Mouse (Mus musculus): ENCODE data around the gene Gm49339.

- TF ChIP-seq ZKSCAN1 (IDR thresholded peaks at IDR 0.05; ENCODE audit: low read depth, low read length) (no peak), CTCF (IDR thresholded peaks at IDR 0.05 in 2 of 3, conservative IDR thresholded peaks at IDR 0.05 in 1 of 3; ENCODE audit: control insufficient read depth in 1 of 3, insufficient read depth in 1 of 3, low read depth in 2 of 3, low read length in 3 of 3, poor library complexity in 1 of 3, severe bottlenecking in 1 of 3) (no peak), KAT2A (conservative IDR thresholded peaks at IDR 0.05; ENCODE audit: low read depth, low read length) (no peak), MAFK (IDR thresholded peaks at IDR 0.05; ENCODE audit: borderline replicate concordance, low read depth, low read length) (no peak), E2F4 (IDR thresholded peaks at IDR 0.05; ENCODE audit: borderline replicate concordance, low read depth, low read length) (no peak), POLR2A (IDR thresholded peaks at IDR 0.05; ENCODE audit: control insufficient read depth in 1 of 2, insufficient read depth in 1 of 2, low read depth in 1 of 2, low read length in 2 of 2, poor library complexity in 1 of 2) (no peak), JUND (IDR thresholded peaks at IDR 0.05; ENCODE audit: low read depth, low read length) (no peak), CHD2 (IDR thresholded peaks at IDR 0.05; ENCODE audit: low read length) (no peak), SIN3A (IDR thresholded peaks at IDR 0.05; ENCODE audit: low read length) (no peak), EP300 (IDR thresholded peaks at IDR 0.05; ENCODE audit: low read depth in 1 of 2, low read length in 2 of 2) (no peak), GABPA (IDR thresholded peaks at IDR 0.05; ENCODE audit: low read depth, low read length) (no peak), ETS1 (IDR thresholded peaks at IDR 0.05; ENCODE audit: low read depth, low read length) (no peak), ZNF384 (IDR thresholded peaks at IDR 0.05; ENCODE audit: low read depth, low read length) (no peak), SMC3 (IDR thresholded peaks at IDR 0.05; ENCODE audit: low read depth, low read length) (no peak)
These were observed 50.4 kb downstream of the Gm49339 start for GRCm38 (mm10) chr10:51530813-51531212.
